Mouse (Mus musculus): Measurements from ENCODE around the gene Rbm19. TPM values are rescaled to one million over a fixed set of nuclear protein-coding genes. Genes with fewer than 3 reads are reported as not detected.

Rbm19 gene
- polyA plus RNA-seq (2014; fragmentation: Nextera tagmentation; extraction: Ambion mirVana) = 22.5 and 24.2 TPM in 2 replicates

- Histone ChIP-seq H3K9ac (ENCODE audit: low read length) (peak within 1 kb of the TSS; percentile 75), H3K36me3 (ENCODE audit: control insufficient read depth, insufficient read depth, low read length) (peaks cover 11% of the 10 kb centered on the region; the same call in 1 of the 2 replicates), H3K27ac (replicated peaks; ENCODE audit: low read depth, low read length) (no peak within 1 kb of the TSS), H3K4me1 (ENCODE audit: control insufficient read depth, insufficient read depth, low read length) (no peaks in the 10 kb centered on the region), H3K4me3 (ENCODE audit: low read depth, low read length) (peak within 1 kb of the TSS; percentile 84), H3K9me3 (ENCODE audit: control insufficient read depth, low read length) (no peaks in the 10 kb centered on the region; the same call in 1 of the 2 replicates), H3K4me2 (ENCODE audit: low read depth, severe bottlenecking) (peak within 1 kb of the TSS; percentile 73), H3K27me3 (ENCODE audit: control insufficient read depth, insufficient read depth, low read length) (no peaks in the 10 kb centered on the region)
- ATAC-seq (ENCODE audit: insufficient number of reproducible peaks, low FRiP score, low TSS enrichment, low read depth) (peak; percentile 83; the same call in 1 of the 2 replicates), DNase-seq (ENCODE audit: low spot score) (peak; percentile 96)
- under 1% methylated on average over 46 of the region's 46 CpGs for WGBS
These were observed at the start of gene Rbm19 for GRCm38 (mm10) chr5:120116261-120117050. Gene Rbm19 (plus strand): TSS chr5:120116465.

DNA sequence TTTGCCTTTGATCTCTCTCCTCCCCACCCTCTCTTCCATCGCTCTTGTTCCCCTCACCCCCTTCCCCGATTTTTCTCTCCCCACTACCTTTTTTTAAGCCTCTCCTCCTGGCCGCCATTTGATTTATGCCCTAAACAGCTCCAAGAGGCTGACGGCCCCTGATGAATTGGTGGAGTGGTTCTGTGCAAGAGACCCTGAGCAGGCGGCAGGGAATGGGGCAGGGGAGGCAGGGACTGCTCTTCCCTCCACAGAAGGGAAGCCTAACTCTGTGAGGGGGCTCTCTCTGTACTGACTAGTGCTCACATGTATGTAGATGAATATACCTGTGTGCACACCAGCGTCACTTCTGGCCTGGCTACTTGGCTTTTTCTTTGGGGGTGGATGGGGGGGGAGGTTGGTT, 49.0 kb upstream of the Rbm19 start:
- Histone ChIP-seq H3K27me3 (ENCODE audit: control insufficient read depth, insufficient read depth, low read length) (no peaks in the 10 kb centered on the region), H3K9ac (ENCODE audit: low read length) (0 out of 2 replicates have a peak overlapping the region, but pooled peaks have one; percentile 17), H3K4me1 (ENCODE audit: control insufficient read depth, insufficient read depth, low read length) (peaks cover 7% of the 10 kb centered on the region), H3K27ac (replicated peaks; ENCODE audit: low read depth, low read length) (no peak overlapping the region), H3K9me3 (ENCODE audit: control insufficient read depth, low read length) (no peaks in the 10 kb centered on the region), H3K4me3 (ENCODE audit: low read depth, low read length) (no peak overlapping the region), H3K36me3 (ENCODE audit: control insufficient read depth, insufficient read depth, low read length) (no peaks in the 10 kb centered on the region), H3K4me2 (ENCODE audit: low read depth, severe bottlenecking) (no peak overlapping the region)
- WGBS = 20% methylated on average over 6 of the region's 6 CpGs
- ATAC-seq (ENCODE audit: insufficient number of reproducible peaks, low FRiP score, low TSS enrichment, low read depth) (no peak), DNase-seq (ENCODE audit: low spot score) (peak; percentile 50)

DNA sequence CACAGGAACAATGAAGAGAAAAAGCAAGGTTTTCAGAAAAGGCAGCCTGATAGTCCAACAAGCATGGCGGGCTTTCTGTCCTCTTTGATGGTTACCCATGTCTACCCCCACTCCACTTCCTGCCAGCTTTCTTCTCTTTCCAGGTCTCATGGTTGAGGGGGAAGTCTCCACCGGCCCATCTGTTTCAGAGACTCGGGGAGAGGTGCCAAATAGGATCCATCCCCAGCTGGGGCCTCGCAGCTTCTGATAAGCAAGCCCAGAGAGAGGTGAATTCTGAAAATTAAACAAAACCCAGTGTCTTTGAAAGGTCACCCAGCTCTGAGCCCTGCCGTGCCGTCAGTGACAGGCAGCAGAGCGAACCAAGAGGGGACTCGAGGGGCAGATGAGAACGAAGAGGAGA, 42.2 kb upstream of the Rbm19 start:
- no peak for ATAC-seq (ENCODE audit: insufficient number of reproducible peaks, low FRiP score, low TSS enrichment, low read depth)
- Histone ChIP-seq H3K4me3 (ENCODE audit: low read depth, low read length) (no peak overlapping the region), H3K4me2 (ENCODE audit: low read depth, severe bottlenecking) (no peak overlapping the region), H3K4me1 (ENCODE audit: control insufficient read depth, insufficient read depth, low read length) (no peaks in the 10 kb centered on the region), H3K9me3 (ENCODE audit: control insufficient read depth, low read length) (no peaks in the 10 kb centered on the region), H3K27me3 (ENCODE audit: control insufficient read depth, insufficient read depth, low read length) (no peaks in the 10 kb centered on the region), H3K9ac (ENCODE audit: low read length) (no peak overlapping the region), H3K36me3 (ENCODE audit: control insufficient read depth, insufficient read depth, low read length) (no peaks in the 10 kb centered on the region), H3K27ac (replicated peaks; ENCODE audit: low read depth, low read length) (no peak overlapping the region)
- 60% methylated on average over 9 of the region's 9 CpGs for WGBS
- DNase-seq (ENCODE audit: low spot score) = no peak

- WGBS = 47% methylated on average over 9 of the region's 9 CpGs
- Histone ChIP-seq H3K4me1 (ENCODE audit: control insufficient read depth, insufficient read depth, low read length) (no peaks in the 10 kb centered on the region), H3K27me3 (ENCODE audit: control insufficient read depth, insufficient read depth, low read length) (no peaks in the 10 kb centered on the region), H3K36me3 (ENCODE audit: control insufficient read depth, insufficient read depth, low read length) (no peaks in the 10 kb centered on the region), H3K9ac (ENCODE audit: low read length) (no peak overlapping the region), H3K4me2 (ENCODE audit: low read depth, severe bottlenecking) (no peak overlapping the region), H3K27ac (replicated peaks; ENCODE audit: low read depth, low read length) (no peak overlapping the region), H3K9me3 (ENCODE audit: control insufficient read depth, low read length) (no peaks in the 10 kb centered on the region), H3K4me3 (ENCODE audit: low read depth, low read length) (no peak overlapping the region)
- no peak for DNase-seq (ENCODE audit: low spot score)
- no peak for ATAC-seq (ENCODE audit: insufficient number of reproducible peaks, low FRiP score, low TSS enrichment, low read depth)
These were observed 36.2 kb upstream of the Rbm19 start for GRCm38 (mm10) chr5:120080027-120080426.

DNA sequence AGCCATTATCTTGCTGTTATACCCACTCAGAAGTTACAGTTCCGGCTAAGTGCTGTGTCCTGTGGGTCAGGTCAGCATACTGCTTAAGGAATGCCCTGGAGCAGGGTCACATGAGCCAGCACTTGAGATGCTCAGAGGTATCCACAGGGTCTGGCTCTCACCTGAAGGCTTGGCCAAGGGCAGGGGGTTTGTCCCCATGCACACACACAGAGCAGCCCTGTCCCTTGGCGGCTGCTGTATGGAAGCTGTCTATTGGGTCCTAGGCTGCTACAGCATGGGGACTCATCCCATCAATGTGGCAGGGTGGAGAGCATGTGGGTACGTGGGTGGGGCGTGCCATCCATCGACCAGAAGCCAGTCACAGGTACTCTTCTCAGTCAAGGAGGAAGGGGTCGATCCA, 35.8 kb upstream of the Rbm19 start:
- no peak overlapping the region for H3K4me3 ChIP-seq (ENCODE audit: low read depth, low read length)
- no peaks in the 10 kb centered on the region for H3K4me1 ChIP-seq (ENCODE audit: control insufficient read depth, insufficient read depth, low read length)
- no peak overlapping the region for H3K9ac ChIP-seq (ENCODE audit: low read length)
- 80% methylated on average over 6 of the region's 6 CpGs for WGBS
- no peak overlapping the region for H3K4me2 ChIP-seq (ENCODE audit: low read depth, severe bottlenecking)
- H3K9me3 ChIP-seq (ENCODE audit: control insufficient read depth, low read length) = no peaks in the 10 kb centered on the region
- H3K27me3 ChIP-seq (ENCODE audit: control insufficient read depth, insufficient read depth, low read length) = no peaks in the 10 kb centered on the region
- H3K36me3 ChIP-seq (ENCODE audit: control insufficient read depth, insufficient read depth, low read length) = no peaks in the 10 kb centered on the region
- ATAC-seq (ENCODE audit: insufficient number of reproducible peaks, low FRiP score, low TSS enrichment, low read depth) (no peak), DNase-seq (ENCODE audit: low spot score) (no peak)
- no peak overlapping the region for H3K27ac ChIP-seq (replicated peaks; ENCODE audit: low read depth, low read length)

DNA sequence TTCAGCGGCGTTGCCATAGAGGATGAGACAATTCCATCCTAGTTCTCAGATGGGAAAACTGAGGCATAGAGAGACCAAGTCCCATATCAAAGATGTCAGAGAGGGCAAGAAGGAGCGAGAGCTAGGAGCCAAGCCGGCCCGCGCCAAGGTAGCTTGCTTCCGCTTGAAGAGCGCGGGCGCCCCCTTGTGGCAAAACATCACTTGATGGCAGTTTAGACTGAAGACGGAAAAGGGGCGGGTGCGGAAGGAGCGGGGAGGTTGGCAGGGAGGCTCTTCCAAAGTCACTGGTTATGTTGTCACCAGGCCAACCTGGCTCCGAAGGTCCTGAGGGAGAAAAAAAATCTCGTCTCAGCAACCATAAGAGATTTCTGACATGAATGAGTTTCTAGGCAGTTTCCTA, 27.7 kb upstream of the Rbm19 start:
- no peak overlapping the region for H3K4me3 ChIP-seq (ENCODE audit: low read depth, low read length)
- no peak overlapping the region for H3K4me2 ChIP-seq (ENCODE audit: low read depth, severe bottlenecking)
- H3K9me3 ChIP-seq (ENCODE audit: control insufficient read depth, low read length) = no peaks in the 10 kb centered on the region
- H3K36me3 ChIP-seq (ENCODE audit: control insufficient read depth, insufficient read depth, low read length) = no peaks in the 10 kb centered on the region
- peaks cover 2% of the 10 kb centered on the region; the same call in 1 of the 2 replicates for H3K4me1 ChIP-seq (ENCODE audit: control insufficient read depth, insufficient read depth, low read length)
- 1% methylated on average over 16 of the region's 16 CpGs for WGBS
- H3K27me3 ChIP-seq (ENCODE audit: control insufficient read depth, insufficient read depth, low read length) = no peaks in the 10 kb centered on the region
- DNase-seq (ENCODE audit: low spot score) = peak; percentile 98
- no peak overlapping the region for H3K27ac ChIP-seq (replicated peaks; ENCODE audit: low read depth, low read length)
- no peak overlapping the region for H3K9ac ChIP-seq (ENCODE audit: low read length)
- no peak for ATAC-seq (ENCODE audit: insufficient number of reproducible peaks, low FRiP score, low TSS enrichment, low read depth)

DNA sequence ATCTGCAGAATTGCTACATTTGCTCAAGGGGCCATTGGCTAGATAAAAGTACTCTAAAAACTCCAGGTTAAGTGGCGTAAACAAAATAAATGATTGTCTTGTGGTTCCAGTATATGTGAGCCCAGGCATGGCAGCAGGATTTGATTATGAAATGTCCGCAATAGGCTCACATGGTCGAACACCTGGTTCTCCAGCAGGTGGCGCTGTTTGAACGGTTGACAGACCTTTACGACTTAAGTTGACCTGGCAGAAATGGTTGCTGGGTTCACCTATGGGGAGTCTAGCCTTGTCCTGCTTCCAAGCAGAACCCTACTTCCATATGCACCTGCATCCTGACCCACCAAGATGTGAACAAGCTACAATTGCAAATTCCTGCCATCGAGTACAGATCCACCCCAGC, 21.7 kb upstream of the Rbm19 start:
- no peaks in the 10 kb centered on the region for H3K4me1 ChIP-seq (ENCODE audit: control insufficient read depth, insufficient read depth, low read length)
- DNase-seq (ENCODE audit: low spot score) (peak; percentile 74), ATAC-seq (ENCODE audit: insufficient number of reproducible peaks, low FRiP score, low TSS enrichment, low read depth) (no peak)
- no peak overlapping the region for H3K27ac ChIP-seq (replicated peaks; ENCODE audit: low read depth, low read length)
- no peaks in the 10 kb centered on the region for H3K27me3 ChIP-seq (ENCODE audit: control insufficient read depth, insufficient read depth, low read length)
- no peaks in the 10 kb centered on the region for H3K36me3 ChIP-seq (ENCODE audit: control insufficient read depth, insufficient read depth, low read length)
- no peak overlapping the region for H3K4me2 ChIP-seq (ENCODE audit: low read depth, severe bottlenecking)
- whole genome bisulfite sequencing = 49% methylated on average over 7 of the region's 7 CpGs
- H3K9me3 ChIP-seq (ENCODE audit: control insufficient read depth, low read length) = no peaks in the 10 kb centered on the region
- no peak overlapping the region for H3K4me3 ChIP-seq (ENCODE audit: low read depth, low read length)
- H3K9ac ChIP-seq (ENCODE audit: low read length) = no peak overlapping the region

DNA sequence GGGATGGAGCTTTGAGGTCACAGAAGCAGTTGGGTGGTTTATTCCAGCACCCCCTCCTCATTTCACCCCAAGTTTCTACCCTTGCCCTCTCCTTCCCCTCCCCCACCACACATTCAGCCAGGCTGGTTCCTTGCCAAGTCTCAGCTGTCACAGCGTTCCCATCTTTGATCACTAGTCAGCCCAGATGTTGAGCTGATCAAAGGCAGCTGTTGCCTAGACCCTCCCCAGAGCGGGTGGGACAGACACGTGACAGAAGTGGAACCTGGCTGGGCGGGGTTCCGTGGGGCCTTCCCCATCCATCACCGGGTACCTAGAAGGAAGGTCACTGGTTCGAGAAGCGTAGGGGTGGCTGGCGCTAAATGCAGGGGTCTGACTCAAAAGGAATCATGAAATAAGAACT, 19.2 kb upstream of the Rbm19 start:
- 29% methylated on average over 9 of the region's 9 CpGs for WGBS
- ATAC-seq (ENCODE audit: insufficient number of reproducible peaks, low FRiP score, low TSS enrichment, low read depth) (no peak), DNase-seq (ENCODE audit: low spot score) (peak; percentile 67)
- no peaks in the 10 kb centered on the region for H3K27me3 ChIP-seq (ENCODE audit: control insufficient read depth, insufficient read depth, low read length)
- no peaks in the 10 kb centered on the region for H3K36me3 ChIP-seq (ENCODE audit: control insufficient read depth, insufficient read depth, low read length)
- no peaks in the 10 kb centered on the region for H3K4me1 ChIP-seq (ENCODE audit: control insufficient read depth, insufficient read depth, low read length)
- no peak overlapping the region for H3K9ac ChIP-seq (ENCODE audit: low read length)
- H3K27ac ChIP-seq (replicated peaks; ENCODE audit: low read depth, low read length) = no peak overlapping the region
- no peaks in the 10 kb centered on the region; the same call in 1 of the 2 replicates for H3K9me3 ChIP-seq (ENCODE audit: control insufficient read depth, low read length)
- H3K4me3 ChIP-seq (ENCODE audit: low read depth, low read length) = no peak overlapping the region
- no peak overlapping the region for H3K4me2 ChIP-seq (ENCODE audit: low read depth, severe bottlenecking)
